Mouse (Mus musculus) A20 (cell line): ENCODE data around the gene Mllt11.

Experiments
- DNase-seq: peaks from one replicate; pipeline ENCODE4 v3.0.0-alpha.2; 2011; ENCODE audit warnings: low read depth, low spot score

The Mllt11 gene

DNA sequence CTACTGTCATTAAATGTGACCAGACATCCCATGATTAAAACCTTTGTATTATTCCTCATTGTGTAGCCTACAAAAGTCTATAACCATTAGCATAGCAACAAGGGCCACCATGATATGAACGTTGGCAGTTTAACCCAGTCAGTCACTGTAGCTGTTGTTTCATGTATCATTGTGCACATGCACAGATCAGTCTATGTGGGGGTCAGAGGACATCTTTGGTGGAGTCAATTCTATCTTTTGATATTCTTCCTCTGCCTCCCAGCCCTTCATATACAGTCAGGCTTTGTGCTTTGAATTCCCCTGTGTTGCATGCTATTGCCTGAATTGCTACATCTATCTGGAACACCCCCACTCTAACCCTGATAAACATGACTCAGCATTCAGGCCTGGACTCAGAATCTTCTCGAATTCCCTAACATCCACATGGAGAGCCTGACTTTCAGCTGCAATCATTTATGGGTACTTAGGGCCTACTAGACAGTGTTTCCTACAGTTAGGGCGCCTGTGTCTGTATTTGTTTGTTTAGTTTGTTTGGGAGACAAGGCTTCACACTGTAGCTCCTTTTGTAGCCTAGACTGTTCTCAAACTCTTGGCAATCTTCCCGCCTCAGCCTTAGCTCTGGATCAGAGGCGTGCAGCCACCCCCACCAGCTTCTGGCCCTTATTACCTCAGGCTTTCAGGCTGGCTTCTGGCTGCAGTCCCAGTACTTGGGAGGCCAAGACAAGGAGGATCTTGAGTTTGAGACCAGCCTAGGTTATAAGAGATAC lies 14.7 kb upstream of the Mllt11 start:
- DNase-seq: no peak

- DNase-seq: no peak
Measured at GRCm38 (mm10) chr3:95243086-95243485, 11.1 kb upstream of the Mllt11 start.

DNA sequence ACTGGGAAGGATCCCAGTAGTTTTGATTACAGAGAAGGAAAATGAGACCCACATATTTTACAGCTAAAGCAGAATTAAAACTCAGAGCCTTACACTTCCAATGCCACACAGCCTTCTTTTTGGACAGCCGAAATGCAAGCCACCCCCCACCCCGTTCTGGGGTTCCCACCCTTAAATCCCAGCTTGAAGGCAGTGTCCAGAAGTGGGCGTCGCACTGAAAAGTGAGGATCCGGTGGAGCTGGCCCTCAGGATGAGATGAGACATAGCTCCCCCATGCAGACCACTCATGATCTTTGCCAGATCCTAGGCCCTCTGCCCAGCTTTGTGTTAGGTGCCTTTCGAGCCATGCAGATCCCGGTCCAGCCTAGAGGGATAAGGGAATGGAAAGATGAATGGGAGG lies 9.5 kb upstream of the Mllt11 start, which contains the start of gene Gm128:
TSS of gene Gm128 (minus strand) at position 101 of the 400 bp plus-strand sequence.
- DNase-seq: no peak

- no peak for DNase-seq
Measured at GRCm38 (mm10) chr3:95240900-95241299, 8.9 kb upstream of the Mllt11 start.

GRCm38 (mm10) chr3:95239971-95240370 lies 8.0 kb upstream of the Mllt11 start:
- DNase-seq: no peak

- DNase-seq: peak; percentile 33
Measured at GRCm38 (mm10) chr3:95239022-95239421, 7.1 kb upstream of the Mllt11 start.

DNA sequence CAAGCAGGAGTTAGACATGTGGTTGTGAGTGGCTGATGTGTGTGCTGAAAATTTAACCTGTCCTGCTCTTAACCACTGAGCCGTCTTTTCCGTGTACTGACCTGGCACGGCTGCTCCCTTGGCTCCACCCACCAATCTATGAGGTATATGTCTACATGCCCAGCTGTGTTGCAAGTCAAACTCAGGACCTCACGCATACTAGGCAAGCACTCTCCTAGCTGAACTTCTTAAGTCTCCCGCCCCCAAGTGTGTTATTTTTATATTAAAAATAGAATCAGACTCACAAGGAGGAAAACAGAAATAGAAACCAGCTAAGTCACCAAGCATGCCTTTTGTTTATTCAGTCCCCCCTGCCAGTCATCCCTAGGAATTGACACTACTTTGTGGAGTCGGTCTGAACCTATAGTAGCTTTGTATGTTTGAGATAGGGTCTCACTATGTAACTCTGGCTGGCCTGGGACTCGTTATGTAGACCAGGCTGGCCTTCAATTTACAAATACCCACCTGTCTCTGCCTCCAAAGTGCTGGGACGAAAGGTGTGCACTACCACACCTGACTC lies 5.6 kb upstream of the Mllt11 start:
- DNase-seq: no peak

- DNase-seq: no peak
Measured at GRCm38 (mm10) chr3:95235386-95236301, 3.7 kb upstream of the Mllt11 start.

GRCm38 (mm10) chr3:95233303-95233980 lies 1.5 kb upstream of the Mllt11 start:
- DNase-seq: no peak

GRCm38 (mm10) chr3:95232771-95233170 lies 800 bp upstream of the Mllt11 start:
- DNase-seq: no peak

DNA sequence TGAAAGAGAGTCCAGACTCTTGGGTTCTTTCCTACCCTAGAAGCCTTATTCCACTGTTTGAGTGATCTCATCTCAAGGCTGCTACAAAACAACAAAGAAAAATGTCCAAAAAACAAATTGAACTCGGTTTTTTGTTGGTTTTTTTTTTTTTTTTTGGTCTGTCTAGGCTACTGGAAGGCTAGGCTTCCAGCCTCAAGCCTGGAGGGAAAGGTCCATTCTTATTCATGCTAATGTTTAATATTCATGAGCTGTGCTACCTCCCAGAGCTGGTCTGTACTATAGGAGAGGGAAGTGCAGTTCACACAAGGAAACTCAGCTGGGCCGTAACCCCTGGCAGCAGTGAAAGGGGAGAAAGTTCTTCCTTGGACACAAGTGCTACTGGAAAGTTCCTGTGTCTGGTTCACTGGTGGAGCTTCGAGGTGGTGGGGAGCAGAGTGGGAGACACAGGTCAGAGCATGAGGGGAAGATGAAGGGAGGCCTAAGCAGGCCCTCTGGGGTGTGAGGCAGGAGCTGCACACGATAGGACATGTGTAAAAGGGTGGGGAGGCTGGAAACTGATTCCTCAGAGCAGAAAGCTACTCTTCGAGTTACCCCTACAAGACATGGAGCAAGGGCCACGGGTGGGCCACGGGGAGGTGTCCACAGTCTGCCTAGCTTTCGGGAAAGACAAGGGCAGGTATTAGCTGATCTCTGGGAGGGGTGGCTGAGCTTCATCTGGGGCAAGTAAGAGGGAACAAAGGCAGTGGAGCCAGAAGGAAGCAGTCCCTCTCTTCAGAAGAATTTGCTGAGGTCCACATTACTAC lies 1.3 kb downstream of the Mllt11 start:
- peak; percentile 56 for DNase-seq

- peak; percentile 77 for DNase-seq
Measured at GRCm38 (mm10) chr3:95229781-95230494, 2.0 kb downstream of the Mllt11 start.

DNA sequence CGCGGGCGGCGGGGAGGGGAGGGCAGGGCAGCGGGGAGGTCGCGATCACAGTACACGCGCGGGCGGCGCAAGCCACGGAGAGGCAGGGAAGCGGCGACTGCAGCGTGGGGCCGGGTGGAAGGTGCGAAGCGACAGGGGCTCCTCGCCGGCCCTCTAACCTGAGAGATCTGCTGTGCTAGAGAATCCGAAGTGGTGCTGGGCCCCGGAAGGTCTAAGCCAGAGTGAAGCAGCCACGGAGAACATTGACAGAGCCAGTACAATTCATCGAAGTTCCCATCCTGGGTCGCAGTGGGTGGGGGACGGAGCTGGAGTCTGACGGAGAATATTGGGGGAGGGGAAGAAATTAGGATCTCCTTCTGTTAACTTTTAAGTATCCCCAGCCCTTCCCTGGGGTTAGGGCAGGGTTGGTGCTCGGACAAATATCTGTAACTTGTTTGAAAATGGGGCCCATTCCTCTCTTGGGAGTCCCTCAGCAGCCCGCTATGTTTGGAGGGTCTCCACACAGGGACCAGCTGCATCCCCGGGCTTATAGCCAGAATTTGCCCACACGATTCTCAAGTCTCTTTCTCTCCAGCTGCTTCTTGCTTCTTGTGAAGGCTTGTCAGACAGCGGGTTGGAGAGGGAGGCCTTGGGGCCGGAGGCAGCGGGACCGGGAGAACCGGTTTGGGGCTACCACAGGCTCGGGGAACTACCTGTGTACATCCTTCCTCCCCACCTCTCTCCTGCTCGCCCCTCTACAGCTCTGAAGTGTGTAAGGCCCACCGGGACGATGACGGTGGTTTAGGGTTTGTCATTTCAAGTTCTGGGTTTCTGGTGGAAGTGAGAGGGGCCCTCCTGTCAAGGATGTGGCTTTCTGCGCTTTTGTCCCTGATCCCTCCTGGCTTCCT lies 2.8 kb downstream of the Mllt11 start:
- peak; percentile 74 for DNase-seq

- DNase-seq: peak; percentile 94
Measured at GRCm38 (mm10) chr3:95228148-95228893, 3.6 kb downstream of the Mllt11 start, which contains the start of gene Cdc42se1. TSS of gene Cdc42se1 (plus strand) at chr3:95228732.

DNA sequence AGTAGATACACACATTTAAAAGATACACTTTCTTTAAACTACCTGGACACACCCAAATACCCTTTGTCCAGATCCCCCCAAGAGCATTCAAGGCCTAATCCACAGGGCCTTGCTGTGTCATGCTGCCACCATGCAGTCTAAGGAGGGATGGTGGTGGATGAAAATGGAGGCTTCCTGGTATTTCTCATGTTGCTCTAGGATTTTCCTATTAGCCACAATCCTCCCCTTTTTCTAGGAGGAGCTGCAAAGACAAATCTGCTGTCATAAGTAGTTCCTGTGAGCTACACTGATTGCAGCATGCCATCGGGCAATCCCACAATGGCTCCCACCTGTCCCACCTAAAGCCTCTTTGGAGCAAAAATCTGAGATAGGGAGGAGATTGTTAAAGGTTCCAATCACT lies 4.8 kb downstream of the Mllt11 start:
- peak; percentile 46 for DNase-seq

- no peak for DNase-seq
Measured at GRCm38 (mm10) chr3:95224295-95224694, 7.7 kb downstream of the Mllt11 start.

GRCm38 (mm10) chr3:95223041-95223440 lies 8.9 kb downstream of the Mllt11 start:
- DNase-seq: no peak

DNA sequence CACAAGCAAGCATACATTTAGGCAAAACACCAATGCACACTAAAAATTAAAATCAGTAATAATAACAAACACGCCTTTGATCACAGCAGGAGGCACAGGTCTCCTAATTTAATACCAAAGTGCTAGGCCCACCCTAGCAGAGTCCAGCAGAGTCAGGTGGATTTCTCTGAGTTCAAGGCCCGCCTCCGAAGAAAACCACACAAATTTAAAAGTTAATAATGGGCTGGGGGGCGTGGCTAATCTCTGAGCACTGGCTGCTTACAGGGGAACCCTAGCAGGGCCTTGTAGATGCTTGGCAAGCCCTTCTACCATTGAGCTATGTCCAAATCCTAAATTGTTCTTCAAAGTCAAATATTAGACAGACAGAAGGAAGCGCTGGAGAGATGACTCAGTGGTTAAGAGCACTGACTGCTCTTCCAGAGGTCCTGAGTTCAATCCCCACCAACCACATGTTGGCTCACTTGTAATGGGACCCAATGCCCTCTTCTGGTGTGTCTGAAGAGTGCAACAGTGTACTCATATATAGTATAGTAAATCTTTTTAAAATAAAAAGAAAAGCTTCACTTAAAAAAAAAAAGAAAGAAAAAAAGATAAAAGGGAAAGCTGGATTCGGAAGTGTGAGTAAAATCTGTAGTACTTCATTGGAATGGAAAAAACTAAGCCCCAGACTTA lies 13.4 kb downstream of the Mllt11 start:
- peak; percentile 94 for DNase-seq
